Mouse (Mus musculus) myocyte (in vitro differentiated cells): ENCODE data around the gene Olfr804. TPM values are rescaled to one million over a fixed set of nuclear protein-coding genes. Genes with fewer than 3 reads are reported as not detected.

Experiments used
- H3K27me3 ChIP-seq: one replicate; pipeline ENCODE4 v1.6.1; 2011; ENCODE audit not compliant: control insufficient read depth, insufficient read depth, insufficient read length
- H3K36me3 ChIP-seq: one replicate; pipeline ENCODE4 v1.6.1; 2011; ENCODE audit not compliant: control insufficient read depth, insufficient read depth
- H3K4me2 ChIP-seq: one replicate; pipeline ENCODE4 v1.6.1; 2011; ENCODE audit warnings: low read depth, control low read depth
- H3K4me3 ChIP-seq: one replicate; pipeline ENCODE4 v1.5.1; 2011; ENCODE audit warnings: mild to moderate bottlenecking, control low read depth, moderate library complexity
- H3K79me2 ChIP-seq: one replicate; pipeline ENCODE4 v1.6.1; 2011; ENCODE audit not compliant: control insufficient read depth, insufficient read depth
- H3ac ChIP-seq: one replicate; pipeline ENCODE4 v1.6.1; 2011; ENCODE audit not compliant: control insufficient read depth, insufficient read length
- CEBPB ChIP-seq: IDR thresholded peaks from 2 replicates; pipeline ENCODE4 v1.6.1; 2011; ENCODE audit warnings: mild to moderate bottlenecking, moderate library complexity; ENCODE audit not compliant: poor library complexity, insufficient read depth, severe bottlenecking
- E2F4 ChIP-seq: IDR thresholded peaks from one replicate; pipeline ENCODE4 v1.6.1; 2011; ENCODE audit warnings: mild to moderate bottlenecking, control low read depth, moderate library complexity; ENCODE audit not compliant: insufficient read depth
- MAX ChIP-seq: IDR thresholded peaks from one replicate; pipeline ENCODE4 v1.6.1; 2011; ENCODE audit warnings: low read depth, mild to moderate bottlenecking, control low read depth
- MYOD1 ChIP-seq, 3 experiments: IDR thresholded peaks; one replicate each; pipeline ENCODE4 v1.6.1; 2011; ENCODE audit warnings: control low read depth in 2 of 3, low read depth in 2 of 3, mild to moderate bottlenecking in 2 of 3, moderate library complexity in 1 of 3; ENCODE audit not compliant: insufficient read length in 2 of 3, control insufficient read depth in 1 of 3
- MYOG ChIP-seq, 3 experiments: IDR thresholded peaks; one replicate each; pipeline ENCODE4 v1.6.1; 2011; ENCODE audit warnings: control low read depth in 2 of 3, low read depth in 2 of 3, mild to moderate bottlenecking in 2 of 3; ENCODE audit not compliant: insufficient read length in 2 of 3, control insufficient read depth in 1 of 3, insufficient read depth in 1 of 3
- POLR2A ChIP-seq: IDR thresholded peaks from one replicate; pipeline ENCODE4 v1.6.1; 2011; ENCODE audit warnings: low read depth, mild to moderate bottlenecking, control low read depth, moderate library complexity; ENCODE audit not compliant: insufficient read length
- POLR2AphosphoS2 ChIP-seq: IDR thresholded peaks from one replicate; pipeline ENCODE4 v1.6.1; 2011; ENCODE audit warnings: low read depth, control low read depth; ENCODE audit not compliant: insufficient read length
- REST ChIP-seq: IDR thresholded peaks from one replicate; pipeline ENCODE4 v1.6.1; 2011; ENCODE audit warnings: mild to moderate bottlenecking, control low read depth, moderate library complexity; ENCODE audit not compliant: insufficient read depth, insufficient read length
- SRF ChIP-seq: IDR thresholded peaks from one replicate; pipeline ENCODE4 v1.6.1; 2011; ENCODE audit warnings: low read depth; ENCODE audit not compliant: control insufficient read depth, insufficient read length
- TCF12 ChIP-seq: IDR thresholded peaks from one replicate; pipeline ENCODE4 v1.6.1; 2011; ENCODE audit warnings: mild to moderate bottlenecking, control low read depth; ENCODE audit not compliant: poor library complexity, insufficient read depth, severe bottlenecking
- TCF3 ChIP-seq: IDR thresholded peaks from one replicate; pipeline ENCODE4 v1.6.1; 2011; ENCODE audit warnings: low read depth, control low read depth; ENCODE audit not compliant: insufficient read length
- USF1 ChIP-seq: IDR thresholded peaks from one replicate; pipeline ENCODE4 v1.6.1; 2011; ENCODE audit warnings: low read depth, mild to moderate bottlenecking, control low read depth, moderate library complexity
- polyA plus RNA-seq: library from polyadenylated mRNA; unstranded; fragments of >200 nt; fragmentation: generic; extraction: Trizol; gene quantifications from one replicate; pipeline ENCODE4 v1.2.1, GENCODE M21; 2012; ENCODE audit warnings: missing spikeins

Gene Olfr804
- not detected for polyA plus RNA-seq

- Histone ChIP-seq H3K79me2 (no peaks in the 10 kb centered on the region), H3ac (no peak within 1 kb of the TSS), H3K4me2 (no peak within 1 kb of the TSS), H3K36me3 (no peaks in the 10 kb centered on the region), H3K4me3 (no peak within 1 kb of the TSS), H3K27me3 (no peaks in the 10 kb centered on the region)
- no peak for TF ChIP-seq E2F4
- TF ChIP-seq POLR2A = no peak
- TF ChIP-seq SRF = no peak
- no peak for TF ChIP-seq CEBPB
- no peak for TF ChIP-seq MYOG (IDR thresholded peaks at IDR 0.05; ENCODE audit: control insufficient read depth in 1 of 3, insufficient read depth in 1 of 3, insufficient read length in 2 of 3, low read depth in 2 of 3)
- no peak for TF ChIP-seq POLR2AphosphoS2
- TF ChIP-seq TCF12 = no peak
- TF ChIP-seq TCF3 = no peak
- no peak for TF ChIP-seq REST
- TF ChIP-seq MYOD1 (IDR thresholded peaks at IDR 0.05; ENCODE audit: control insufficient read depth in 1 of 3, insufficient read length in 2 of 3, low read depth in 2 of 3) = no peak
- no peak for TF ChIP-seq MAX
- TF ChIP-seq USF1 = no peak
Measured at GRCm38 (mm10) chr10:129702910-129703309, at the start of gene Olfr804. TSS of gene Olfr804 (plus strand) at chr10:129703210.

GRCm38 (mm10) chr10:129657394-129657793 is 45.6 kb upstream of the Olfr804 start, which contains the start of gene Olfr800:
TSS of gene Olfr800 (plus strand) at chr10:129657694.
- Histone ChIP-seq H3K36me3 (no peaks in the 10 kb centered on the region), H3ac (no peak within 1 kb of the TSS), H3K27me3 (no peaks in the 10 kb centered on the region), H3K79me2 (no peaks in the 10 kb centered on the region), H3K4me3 (no peak within 1 kb of the TSS), H3K4me2 (no peak within 1 kb of the TSS)
- TF ChIP-seq MYOG (IDR thresholded peaks at IDR 0.05; ENCODE audit: control insufficient read depth in 1 of 3, insufficient read depth in 1 of 3, insufficient read length in 2 of 3, low read depth in 2 of 3) (no peak), REST (no peak), CEBPB (no peak), MAX (no peak), SRF (no peak), MYOD1 (IDR thresholded peaks at IDR 0.05; ENCODE audit: control insufficient read depth in 1 of 3, insufficient read length in 2 of 3, low read depth in 2 of 3) (no peak), E2F4 (no peak), POLR2A (no peak), POLR2AphosphoS2 (no peak), TCF3 (no peak), TCF12 (no peak), USF1 (no peak)

- Histone ChIP-seq H3K79me2 (no peaks in the 10 kb centered on the region), H3K4me2 (no peak within 1 kb of the TSS), H3K36me3 (no peaks in the 10 kb centered on the region), H3K27me3 (no peaks in the 10 kb centered on the region), H3K4me3 (no peak within 1 kb of the TSS), H3ac (no peak within 1 kb of the TSS)
- no peak for TF ChIP-seq E2F4
- TF ChIP-seq TCF3 = no peak
- TF ChIP-seq TCF12 = no peak
- TF ChIP-seq REST = no peak
- no peak for TF ChIP-seq POLR2A
- no peak for TF ChIP-seq POLR2AphosphoS2
- no peak for TF ChIP-seq MAX
- TF ChIP-seq SRF = no peak
- TF ChIP-seq MYOD1 (IDR thresholded peaks at IDR 0.05; ENCODE audit: control insufficient read depth in 1 of 3, insufficient read length in 2 of 3, low read depth in 2 of 3) = no peak
- TF ChIP-seq CEBPB = no peak
- TF ChIP-seq USF1 = no peak
- no peak for TF ChIP-seq MYOG (IDR thresholded peaks at IDR 0.05; ENCODE audit: control insufficient read depth in 1 of 3, insufficient read depth in 1 of 3, insufficient read length in 2 of 3, low read depth in 2 of 3)
Measured at GRCm38 (mm10) chr10:129673765-129674164, 29.2 kb upstream of the Olfr804 start, which contains the start of gene Olfr801. TSS of gene Olfr801 (minus strand) at chr10:129673865.

- no peaks in the 10 kb centered on the region for H3K79me2 ChIP-seq
- H3ac ChIP-seq = no peak within 1 kb of the TSS
- TF ChIP-seq MYOD1 (IDR thresholded peaks at IDR 0.05; ENCODE audit: control insufficient read depth in 1 of 3, insufficient read length in 2 of 3, low read depth in 2 of 3) (no peak), MYOG (IDR thresholded peaks at IDR 0.05; ENCODE audit: control insufficient read depth in 1 of 3, insufficient read depth in 1 of 3, insufficient read length in 2 of 3, low read depth in 2 of 3) (no peak), POLR2AphosphoS2 (no peak), MAX (no peak), REST (no peak), E2F4 (no peak), USF1 (no peak), CEBPB (no peak), TCF3 (no peak), SRF (no peak), TCF12 (no peak)
- no peaks in the 10 kb centered on the region for H3K36me3 ChIP-seq
- no peaks in the 10 kb centered on the region for H3K27me3 ChIP-seq
- H3K4me3 ChIP-seq = no peak within 1 kb of the TSS
- H3K4me2 ChIP-seq = no peak within 1 kb of the TSS
Measured at GRCm38 (mm10) chr10:129688069-129688468, 14.9 kb upstream of the Olfr804 start, which contains the start of gene Olfr802. TSS of gene Olfr802 (minus strand) at chr10:129688169.

GRCm38 (mm10) chr10:129694186-129694585 is 8.8 kb upstream of the Olfr804 start, which contains the start of gene Olfr803:
TSS of gene Olfr803 (minus strand) at chr10:129694286.
- TF ChIP-seq MAX (no peak), USF1 (no peak), E2F4 (no peak), REST (no peak), MYOG (IDR thresholded peaks at IDR 0.05; ENCODE audit: control insufficient read depth in 1 of 3, insufficient read depth in 1 of 3, insufficient read length in 2 of 3, low read depth in 2 of 3) (no peak), TCF3 (no peak), MYOD1 (IDR thresholded peaks at IDR 0.05; ENCODE audit: control insufficient read depth in 1 of 3, insufficient read length in 2 of 3, low read depth in 2 of 3) (no peak)
- H3K4me3 ChIP-seq = no peak within 1 kb of the TSS
- H3K27me3 ChIP-seq = no peaks in the 10 kb centered on the region
- H3K36me3 ChIP-seq = no peaks in the 10 kb centered on the region
- no peaks in the 10 kb centered on the region for H3K79me2 ChIP-seq
- H3K4me2 ChIP-seq = no peak within 1 kb of the TSS
- no peak within 1 kb of the TSS for H3ac ChIP-seq
